Mouse (Mus musculus) embryo, embryonic 10.5 days (tissue): ENCODE measurements around the gene Hyal2.
A peak's percentile ranks its signal among the peaks of the same experiment; 100 is the strongest.
"Not testable (repeated sequence)": the region's sequence is repeated elsewhere in the genome, so short reads cannot be mapped to it uniquely, and the experiment has no call there.

Experiments
- DNase-seq: peaks from one replicate; pipeline ENCODE4 v3.0.0-alpha.2; 2015; ENCODE audit warnings: low spot score

Hyal2 gene

GRCm38 (mm10) chr9:107570016-107570415, 2.3 kb downstream of the Hyal2 start:
- no peak for DNase-seq

GRCm38 (mm10) chr9:107570845-107571244, 3.1 kb downstream of the Hyal2 start:
- no peak for DNase-seq

GRCm38 (mm10) chr9:107571534-107572326, 4.0 kb downstream of the Hyal2 start:
- no peak for DNase-seq

GRCm38 (mm10) chr9:107572327-107572662, 4.5 kb downstream of the Hyal2 start:
- no peak for DNase-seq

- DNase-seq, result not testable (repeated sequence)
These were observed 6.0 kb downstream of the Hyal2 start for GRCm38 (mm10) chr9:107573774-107574173.

GRCm38 (mm10) chr9:107575579-107576356, 8.0 kb downstream of the Hyal2 start:
- peak; percentile 28 for DNase-seq

GRCm38 (mm10) chr9:107576357-107577107, 8.8 kb downstream of the Hyal2 start, which contains the start of gene Hyal1:
TSS of gene Hyal1 (plus strand) at chr9:107576927.
- peak; percentile 92 for DNase-seq

GRCm38 (mm10) chr9:107577871-107578270, 10.1 kb downstream of the Hyal2 start:
- DNase-seq, result no peak

GRCm38 (mm10) chr9:107578587-107578986, 10.8 kb downstream of the Hyal2 start, which contains the start of gene Naa80:
TSS of gene Naa80 (plus strand) at chr9:107578887.
- no peak for DNase-seq

GRCm38 (mm10) chr9:107579023-107579900, 11.5 kb downstream of the Hyal2 start:
- DNase-seq, result no peak

- peak; percentile 92 for DNase-seq
These were observed 13.0 kb downstream of the Hyal2 start, which contains the start of gene Hyal3 for GRCm38 (mm10) chr9:107580501-107581317. TSS of gene Hyal3 (plus strand) at chr9:107580818.

GRCm38 (mm10) chr9:107581584-107581983, 13.8 kb downstream of the Hyal2 start:
- no peak for DNase-seq

- no peak for DNase-seq
These were observed 14.8 kb downstream of the Hyal2 start for GRCm38 (mm10) chr9:107582509-107583062.

GRCm38 (mm10) chr9:107583174-107583573, 15.4 kb downstream of the Hyal2 start:
- DNase-seq, result no peak

GRCm38 (mm10) chr9:107586504-107586903, 18.8 kb downstream of the Hyal2 start:
- no peak for DNase-seq

- DNase-seq, result peak; percentile 100
These were observed 19.5 kb downstream of the Hyal2 start, which contains the start of gene Ifrd2 for GRCm38 (mm10) chr9:107586974-107587832. TSS of gene Ifrd2 (plus strand) at chr9:107587642.

GRCm38 (mm10) chr9:107587833-107588639, 20.3 kb downstream of the Hyal2 start:
- peak; percentile 71 for DNase-seq
